Mouse (Mus musculus) lung, postnatal 14 days (tissue): Measurements from ENCODE around the gene Cxcr2.

Experiments used
- DNase-seq: peaks from one replicate; pipeline ENCODE4 v3.0.0; 2021

Cxcr2 gene

GRCm38 (mm10) chr1:74199046-74199445 is 45.3 kb downstream of the Cxcr2 start:
- DNase-seq = no peak

- DNase-seq = no peak
These were observed 47.5 kb downstream of the Cxcr2 start for GRCm38 (mm10) chr1:74201048-74201844.

- no peak for DNase-seq
These were observed 49.7 kb downstream of the Cxcr2 start for GRCm38 (mm10) chr1:74203457-74203856.

- DNase-seq = peak; percentile 51
These were observed 52.1 kb downstream of the Cxcr2 start for GRCm38 (mm10) chr1:74205881-74206280.

- DNase-seq = no peak
These were observed 52.9 kb downstream of the Cxcr2 start for GRCm38 (mm10) chr1:74206642-74207041.

- DNase-seq = peak; percentile 21
These were observed 54.1 kb downstream of the Cxcr2 start for GRCm38 (mm10) chr1:74207906-74208305.

GRCm38 (mm10) chr1:74208941-74209340 is 55.2 kb downstream of the Cxcr2 start:
- DNase-seq = no peak
